Mouse (Mus musculus): Measurements from ENCODE around the gene Gm29106.
"Not testable (repeated sequence)": the region's sequence is repeated elsewhere in the genome, so short reads cannot be mapped to it uniquely, and the experiment has no call there.

The Gm29106 gene

GRCm38 (mm10) chr1:118176242-118176641 lies at the start of gene Gm29106:
TSS of gene Gm29106 (plus strand) at chr1:118176542.
- not testable (repeated sequence) for DNase-seq (ENCODE audit: low spot score)

GRCm38 (mm10) chr1:118228540-118228939 lies 52.2 kb downstream of the Gm29106 start:
- no peak for DNase-seq (ENCODE audit: low spot score)

GRCm38 (mm10) chr1:118236032-118236431 lies 59.7 kb downstream of the Gm29106 start:
- DNase-seq (ENCODE audit: low spot score) = no peak

Measured in ovary, postnatal 14 days (tissue).